Mouse (Mus musculus) ES-E14 (cell line): Measurements from ENCODE around the gene Dok5.

Experiments used
- CHD2 ChIP-seq: IDR thresholded peaks from 2 replicates; pipeline ENCODE4 v1.6.1; 2014; ENCODE audit warnings: mild to moderate bottlenecking, low read depth, low read length, inconsistent platforms
- MAFK ChIP-seq: IDR thresholded peaks from 2 replicates; pipeline ENCODE4 v1.6.1; 2014; ENCODE audit warnings: mild to moderate bottlenecking, low read depth, low read length, inconsistent platforms; ENCODE audit not compliant: insufficient read depth

DNA sequence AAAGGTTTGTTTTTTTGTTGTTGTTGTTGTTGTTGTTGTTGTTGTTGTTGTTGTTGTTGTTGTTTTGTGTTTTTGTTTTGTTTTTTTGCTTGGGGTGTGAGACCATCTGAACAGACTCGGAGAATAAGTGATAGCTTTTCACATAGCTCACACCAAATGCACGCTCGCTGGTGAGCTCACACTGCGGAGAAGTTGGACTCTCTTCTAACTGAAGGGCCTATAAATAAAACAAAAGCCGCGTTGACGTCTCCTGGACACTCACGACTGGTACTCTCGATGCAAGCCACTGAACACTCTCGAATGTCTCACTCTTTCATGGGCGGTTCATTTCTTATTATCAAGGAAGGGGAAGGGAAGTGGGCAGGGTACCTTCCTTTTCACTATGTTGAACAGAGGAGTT, 105.8 kb downstream of the Dok5 start:
- no peak for TF ChIP-seq CHD2
- no peak for TF ChIP-seq MAFK
